Mouse (Mus musculus): Measurements from ENCODE around the gene Lrrc66. TPM values are rescaled to one million over a fixed set of nuclear protein-coding genes. Genes with fewer than 3 reads are reported as not detected.
A peak's percentile ranks its signal among the peaks of the same experiment; 100 is the strongest.

Lrrc66 gene
- total and polyA plus RNA-seq, 2 experiments, result not detected

DNA sequence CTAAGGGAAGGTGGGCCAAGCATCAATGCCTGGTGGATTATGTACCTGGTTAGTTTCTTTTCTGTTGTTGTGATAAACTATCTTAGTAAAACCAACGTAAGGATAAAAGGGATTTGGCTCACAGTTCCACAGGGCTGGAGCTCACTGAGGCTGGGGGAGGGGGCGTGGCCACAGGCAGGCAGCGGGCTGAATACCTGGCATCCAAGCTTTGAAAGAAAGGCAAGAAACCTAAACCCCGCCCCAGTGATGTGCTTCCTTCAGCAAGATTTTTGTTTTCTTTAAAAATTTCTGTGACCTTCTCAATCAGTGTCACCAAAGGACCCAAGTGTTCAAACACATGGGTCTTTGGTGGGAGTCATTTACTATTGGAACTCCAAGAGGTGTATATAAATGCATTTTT, 4.8 kb downstream of the Lrrc66 start:
- Histone ChIP-seq H3K79me2 (ENCODE audit: control insufficient read depth, insufficient read depth, low read length) (no peaks in the 10 kb centered on the region), H3K27me3 (ENCODE audit: control insufficient read depth, insufficient read depth, low read length) (no peaks in the 10 kb centered on the region), H3K4me1 (ENCODE audit: control insufficient read depth, insufficient read depth, low read length) (0 out of 2 replicates have a peak, but pooled peaks cover 2% of the 10 kb centered on the region), H3K9ac (ENCODE audit: low read depth, low read length) (no peak overlapping the region), H3K4me3 (ENCODE audit: insufficient read depth, low read depth, low read length) (no peak overlapping the region), H3K36me3 (ENCODE audit: control insufficient read depth, insufficient read depth, low read length) (no peaks in the 10 kb centered on the region), H3K27ac (replicated peaks; ENCODE audit: insufficient read depth, low read depth, low read length) (no peak overlapping the region)
- DNase-seq (ENCODE audit: extremely low read depth, low read depth, low spot score), result no peak
- TF ChIP-seq CTCF (IDR thresholded peaks at IDR 0.05; ENCODE audit: low read depth, low read length), result no peak
- no peak for TF ChIP-seq POLR2A (IDR thresholded peaks at IDR 0.05; ENCODE audit: extremely low read depth, insufficient read depth, low read length)
- 63% methylated on average over 4 of the region's 4 CpGs for WGBS

GRCm38 (mm10) chr5:73626842-73627241, 5.5 kb downstream of the Lrrc66 start:
- Histone ChIP-seq H3K4me1 (ENCODE audit: control insufficient read depth, insufficient read depth, low read length) (0 out of 2 replicates have a peak, but pooled peaks cover 2% of the 10 kb centered on the region), H3K79me2 (ENCODE audit: control insufficient read depth, insufficient read depth, low read length) (no peaks in the 10 kb centered on the region), H3K27me3 (ENCODE audit: control insufficient read depth, insufficient read depth, low read length) (no peaks in the 10 kb centered on the region), H3K27ac (replicated peaks; ENCODE audit: insufficient read depth, low read depth, low read length) (no peak overlapping the region), H3K9ac (ENCODE audit: low read depth, low read length) (no peak overlapping the region), H3K4me3 (ENCODE audit: insufficient read depth, low read depth, low read length) (no peak overlapping the region), H3K36me3 (ENCODE audit: control insufficient read depth, insufficient read depth, low read length) (no peaks in the 10 kb centered on the region)
- no peak for DNase-seq (ENCODE audit: extremely low read depth, low read depth, low spot score)
- no peak for TF ChIP-seq CTCF (IDR thresholded peaks at IDR 0.05; ENCODE audit: low read depth, low read length)
- no peak for TF ChIP-seq POLR2A (IDR thresholded peaks at IDR 0.05; ENCODE audit: extremely low read depth, insufficient read depth, low read length)
- WGBS, result 91% methylated on average over 7 of the region's 7 CpGs

DNA sequence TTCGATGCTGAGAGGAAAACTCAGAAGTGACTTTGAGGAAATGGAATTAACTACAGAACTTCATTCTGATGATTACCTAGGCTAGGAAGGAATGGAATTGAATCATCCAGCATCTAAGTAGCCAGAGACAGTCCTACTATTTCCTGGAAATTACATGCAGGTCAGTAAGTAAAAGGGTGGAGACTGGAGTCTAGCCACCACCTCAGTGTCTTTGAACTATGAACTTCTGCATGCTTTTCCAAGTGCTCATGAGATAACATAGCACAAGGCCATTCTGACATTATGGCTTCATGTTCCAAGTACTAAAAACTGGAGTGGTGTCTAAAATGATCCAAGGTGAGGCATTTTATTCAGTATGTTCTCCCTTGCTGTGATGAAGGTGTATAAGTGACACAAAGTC, 6.8 kb downstream of the Lrrc66 start:
- 56% methylated on average over 1 of the region's 1 CpGs for WGBS
- H3K36me3 ChIP-seq (ENCODE audit: control insufficient read depth, insufficient read depth, low read length), result no peaks in the 10 kb centered on the region
- no peak overlapping the region for H3K9ac ChIP-seq (ENCODE audit: low read depth, low read length)
- no peaks in the 10 kb centered on the region for H3K79me2 ChIP-seq (ENCODE audit: control insufficient read depth, insufficient read depth, low read length)
- TF ChIP-seq POLR2A (IDR thresholded peaks at IDR 0.05; ENCODE audit: extremely low read depth, insufficient read depth, low read length), result no peak
- TF ChIP-seq CTCF (IDR thresholded peaks at IDR 0.05; ENCODE audit: low read depth, low read length), result no peak
- peak; percentile 70 for DNase-seq (ENCODE audit: extremely low read depth, low read depth, low spot score)
- H3K4me1 ChIP-seq (ENCODE audit: control insufficient read depth, insufficient read depth, low read length), result 0 out of 2 replicates have a peak, but pooled peaks cover 2% of the 10 kb centered on the region
- no peak overlapping the region for H3K27ac ChIP-seq (replicated peaks; ENCODE audit: insufficient read depth, low read depth, low read length)
- no peaks in the 10 kb centered on the region for H3K27me3 ChIP-seq (ENCODE audit: control insufficient read depth, insufficient read depth, low read length)
- no peak overlapping the region for H3K4me3 ChIP-seq (ENCODE audit: insufficient read depth, low read depth, low read length)

DNA sequence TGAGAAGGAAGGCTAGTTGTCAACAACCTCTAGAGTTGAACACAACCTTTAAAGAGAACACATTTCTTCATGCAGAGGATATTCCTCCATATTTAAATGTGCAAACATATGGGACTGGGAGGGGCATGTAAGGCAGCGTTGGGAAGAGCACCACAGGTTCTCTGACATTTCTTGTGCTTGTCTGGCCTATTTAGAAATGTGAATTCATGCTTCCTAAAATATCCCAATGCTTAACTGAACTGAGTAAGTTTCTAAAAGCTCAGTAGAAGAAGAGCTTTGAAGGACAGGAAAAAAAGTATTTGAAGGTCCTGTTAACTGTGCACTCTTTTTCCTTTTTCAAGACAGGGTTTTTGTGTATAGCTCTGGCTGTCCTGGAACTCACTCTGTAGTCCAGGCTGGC, 13.4 kb downstream of the Lrrc66 start:
- 78% methylated on average over 1 of the region's 1 CpGs for WGBS
- H3K36me3 ChIP-seq (ENCODE audit: control insufficient read depth, insufficient read depth, low read length), result no peaks in the 10 kb centered on the region
- H3K79me2 ChIP-seq (ENCODE audit: control insufficient read depth, insufficient read depth, low read length), result no peaks in the 10 kb centered on the region
- no peaks in the 10 kb centered on the region for H3K4me1 ChIP-seq (ENCODE audit: control insufficient read depth, insufficient read depth, low read length)
- H3K27ac ChIP-seq (replicated peaks; ENCODE audit: insufficient read depth, low read depth, low read length), result no peak overlapping the region
- DNase-seq (ENCODE audit: extremely low read depth, low read depth, low spot score), result no peak
- TF ChIP-seq POLR2A (IDR thresholded peaks at IDR 0.05; ENCODE audit: extremely low read depth, insufficient read depth, low read length) (no peak), CTCF (IDR thresholded peaks at IDR 0.05; ENCODE audit: low read depth, low read length) (no peak)
- no peak overlapping the region for H3K4me3 ChIP-seq (ENCODE audit: insufficient read depth, low read depth, low read length)
- H3K9ac ChIP-seq (ENCODE audit: low read depth, low read length), result no peak overlapping the region
- H3K27me3 ChIP-seq (ENCODE audit: control insufficient read depth, insufficient read depth, low read length), result no peaks in the 10 kb centered on the region; the same call in 1 of the 2 replicates

DNA sequence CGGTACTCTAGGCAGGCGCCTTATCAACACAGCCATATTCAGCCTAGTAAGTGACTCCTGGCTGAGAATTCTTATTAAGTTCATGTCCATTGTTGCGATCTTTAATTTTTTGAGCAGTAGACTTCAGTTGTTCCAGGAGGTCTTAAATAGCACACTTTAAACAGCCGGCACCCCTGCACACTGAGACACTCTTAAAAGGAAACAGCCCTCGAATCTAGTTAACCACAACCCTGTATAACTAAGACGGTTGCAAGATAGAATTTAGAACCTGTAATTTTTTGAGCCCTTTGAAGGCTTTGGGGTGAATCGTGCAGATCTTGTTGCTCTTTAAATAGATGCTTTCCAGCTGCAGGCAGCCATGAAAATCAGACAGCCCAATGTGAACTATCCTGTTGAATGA, 17.1 kb downstream of the Lrrc66 start:
- Histone ChIP-seq H3K27ac (replicated peaks; ENCODE audit: insufficient read depth, low read depth, low read length) (no peak overlapping the region), H3K4me3 (ENCODE audit: insufficient read depth, low read depth, low read length) (no peak overlapping the region), H3K27me3 (ENCODE audit: control insufficient read depth, insufficient read depth, low read length) (no peaks in the 10 kb centered on the region; the same call in 1 of the 2 replicates), H3K9ac (ENCODE audit: low read depth, low read length) (no peak overlapping the region), H3K4me1 (ENCODE audit: control insufficient read depth, insufficient read depth, low read length) (no peaks in the 10 kb centered on the region), H3K36me3 (ENCODE audit: control insufficient read depth, insufficient read depth, low read length) (no peaks in the 10 kb centered on the region), H3K79me2 (ENCODE audit: control insufficient read depth, insufficient read depth, low read length) (no peaks in the 10 kb centered on the region)
- 81% methylated on average over 7 of the region's 7 CpGs for WGBS
- DNase-seq (ENCODE audit: extremely low read depth, low read depth, low spot score), result no peak
- TF ChIP-seq CTCF (IDR thresholded peaks at IDR 0.05; ENCODE audit: low read depth, low read length) (no peak), POLR2A (IDR thresholded peaks at IDR 0.05; ENCODE audit: extremely low read depth, insufficient read depth, low read length) (no peak)

- H3K27ac ChIP-seq (replicated peaks; ENCODE audit: insufficient read depth, low read depth, low read length), result no peak overlapping the region
- H3K9ac ChIP-seq (ENCODE audit: low read depth, low read length), result no peak overlapping the region
- TF ChIP-seq POLR2A (IDR thresholded peaks at IDR 0.05; ENCODE audit: extremely low read depth, insufficient read depth, low read length) (no peak), CTCF (IDR thresholded peaks at IDR 0.05; ENCODE audit: low read depth, low read length) (no peak)
- WGBS, result 88% methylated on average over 8 of the region's 8 CpGs
- no peaks in the 10 kb centered on the region; the same call in 1 of the 2 replicates for H3K27me3 ChIP-seq (ENCODE audit: control insufficient read depth, insufficient read depth, low read length)
- H3K4me3 ChIP-seq (ENCODE audit: insufficient read depth, low read depth, low read length), result no peak overlapping the region
- no peak for DNase-seq (ENCODE audit: extremely low read depth, low read depth, low spot score)
- no peaks in the 10 kb centered on the region for H3K4me1 ChIP-seq (ENCODE audit: control insufficient read depth, insufficient read depth, low read length)
- H3K36me3 ChIP-seq (ENCODE audit: control insufficient read depth, insufficient read depth, low read length), result no peaks in the 10 kb centered on the region
- H3K79me2 ChIP-seq (ENCODE audit: control insufficient read depth, insufficient read depth, low read length), result no peaks in the 10 kb centered on the region
Observed at GRCm38 (mm10) chr5:73613296-73613695, 19.0 kb downstream of the Lrrc66 start.
